Mouse (Mus musculus): Measurements from ENCODE around the gene A730071L15Rik. TPM values are rescaled to one million over a fixed set of nuclear protein-coding genes. Genes with fewer than 3 reads are reported as not detected.

A730071L15Rik gene
- total RNA-seq (2014; fragmentation: Nextera tagmentation) (2.9 TPM in 1 of 2 replicates, not detected in the other), total RNA-seq (2017) (0.47 TPM in 1 of 2 replicates, not detected in the other)

GRCm38 (mm10) chr11:6199410-6200086 lies at the start of gene A730071L15Rik:
TSS of gene A730071L15Rik (plus strand) at chr11:6200029.
- peak; percentile 68 for ATAC-seq (replicated peaks; ENCODE audit: low FRiP score, low TSS enrichment, poor library complexity, severe bottlenecking)

- ATAC-seq (replicated peaks; ENCODE audit: low FRiP score, low TSS enrichment, poor library complexity, severe bottlenecking), result no peak
These were observed 47.0 kb upstream of the A730071L15Rik start for GRCm38 (mm10) chr11:6152864-6153263.

- no peak for ATAC-seq (replicated peaks; ENCODE audit: low FRiP score, low TSS enrichment, poor library complexity, severe bottlenecking)
These were observed 45.6 kb upstream of the A730071L15Rik start for GRCm38 (mm10) chr11:6154211-6154701.

GRCm38 (mm10) chr11:6156651-6157050 lies 43.2 kb upstream of the A730071L15Rik start:
- no peak for ATAC-seq (replicated peaks; ENCODE audit: low FRiP score, low TSS enrichment, poor library complexity, severe bottlenecking)

GRCm38 (mm10) chr11:6157119-6157518 lies 42.7 kb upstream of the A730071L15Rik start:
- no peak for ATAC-seq (replicated peaks; ENCODE audit: low FRiP score, low TSS enrichment, poor library complexity, severe bottlenecking)

GRCm38 (mm10) chr11:6158515-6158914 lies 41.3 kb upstream of the A730071L15Rik start:
- no peak for ATAC-seq (replicated peaks; ENCODE audit: low FRiP score, low TSS enrichment, poor library complexity, severe bottlenecking)

GRCm38 (mm10) chr11:6159704-6160275 lies 40.0 kb upstream of the A730071L15Rik start:
- no peak for ATAC-seq (replicated peaks; ENCODE audit: low FRiP score, low TSS enrichment, poor library complexity, severe bottlenecking)

- ATAC-seq (replicated peaks; ENCODE audit: low FRiP score, low TSS enrichment, poor library complexity, severe bottlenecking), result no peak
These were observed 39.1 kb upstream of the A730071L15Rik start for GRCm38 (mm10) chr11:6160663-6161271.

GRCm38 (mm10) chr11:6161549-6161948 lies 38.3 kb upstream of the A730071L15Rik start:
- ATAC-seq (replicated peaks; ENCODE audit: low FRiP score, low TSS enrichment, poor library complexity, severe bottlenecking), result no peak

GRCm38 (mm10) chr11:6163062-6163461 lies 36.8 kb upstream of the A730071L15Rik start:
- ATAC-seq (replicated peaks; ENCODE audit: low FRiP score, low TSS enrichment, poor library complexity, severe bottlenecking), result no peak

GRCm38 (mm10) chr11:6163706-6164105 lies 36.1 kb upstream of the A730071L15Rik start:
- ATAC-seq (replicated peaks; ENCODE audit: low FRiP score, low TSS enrichment, poor library complexity, severe bottlenecking), result no peak

- no peak for ATAC-seq (replicated peaks; ENCODE audit: low FRiP score, low TSS enrichment, poor library complexity, severe bottlenecking)
These were observed 35.0 kb upstream of the A730071L15Rik start for GRCm38 (mm10) chr11:6164781-6165180.

GRCm38 (mm10) chr11:6165391-6166081 lies 34.3 kb upstream of the A730071L15Rik start:
- no peak for ATAC-seq (replicated peaks; ENCODE audit: low FRiP score, low TSS enrichment, poor library complexity, severe bottlenecking)

- ATAC-seq (replicated peaks; ENCODE audit: low FRiP score, low TSS enrichment, poor library complexity, severe bottlenecking), result no peak
These were observed 33.5 kb upstream of the A730071L15Rik start for GRCm38 (mm10) chr11:6166351-6166750.

GRCm38 (mm10) chr11:6169041-6169663 lies 30.7 kb upstream of the A730071L15Rik start:
- no peak for ATAC-seq (replicated peaks; ENCODE audit: low FRiP score, low TSS enrichment, poor library complexity, severe bottlenecking)

- ATAC-seq (replicated peaks; ENCODE audit: low FRiP score, low TSS enrichment, poor library complexity, severe bottlenecking), result peak; percentile 93
These were observed 25.1 kb upstream of the A730071L15Rik start for GRCm38 (mm10) chr11:6174719-6175118.

- no peak for ATAC-seq (replicated peaks; ENCODE audit: low FRiP score, low TSS enrichment, poor library complexity, severe bottlenecking)
These were observed 24.3 kb upstream of the A730071L15Rik start for GRCm38 (mm10) chr11:6175506-6175905.

GRCm38 (mm10) chr11:6177781-6178420 lies 21.9 kb upstream of the A730071L15Rik start:
- ATAC-seq (replicated peaks; ENCODE audit: low FRiP score, low TSS enrichment, poor library complexity, severe bottlenecking), result no peak

GRCm38 (mm10) chr11:6178673-6179166 lies 21.1 kb upstream of the A730071L15Rik start:
- no peak for ATAC-seq (replicated peaks; ENCODE audit: low FRiP score, low TSS enrichment, poor library complexity, severe bottlenecking)
